Mouse (Mus musculus): ENCODE data around the gene Hnrnpul2. TPM values are rescaled to one million over a fixed set of nuclear protein-coding genes. Genes with fewer than 3 reads are reported as not detected.

The Hnrnpul2 gene
- 44.3 and 44.8 TPM in 2 replicates for total RNA-seq (2012; rRNA removed)
- total RNA-seq (2014; rRNA removed) = 17.8 and 19.7 TPM in 2 replicates
- polyA plus RNA-seq (2012; ENCODE audit: insufficient read length, low read depth) = 81.6 and 94.1 TPM in 2 replicates

- Histone ChIP-seq H3K27me3 (replicated peaks) (no peaks in the 10 kb centered on the region), H3K9ac (ENCODE audit: insufficient read depth, low read depth) (peak within 1 kb of the TSS; percentile 95), H3K79me2 (replicated peaks; ENCODE audit: control insufficient read depth, extremely low read depth, insufficient read depth, poor library complexity, severe bottlenecking) (peaks cover 73% of the 10 kb centered on the region), H3K27ac (ENCODE audit: insufficient read depth, low read depth) (peak within 1 kb of the TSS; percentile 98), H3K4me2 (ENCODE audit: insufficient read depth, low read depth, poor library complexity, severe bottlenecking) (peak within 1 kb of the TSS; percentile 93; the same call in 1 of the 2 replicates), H3K36me3 (replicated peaks in 1 of 2; ENCODE audit: control insufficient read depth in 1 of 2, insufficient read depth in 1 of 2, low read length in 1 of 2) (peaks cover 31 to 47% of the 10 kb centered on the region in 2 experiments), H3K4me3 (replicated peaks in 1 of 3; ENCODE audit: low read depth in 2 of 3, low read length in 2 of 3, poor library complexity in 1 of 3) (peak within 1 kb of the TSS; percentile 96 to 98 (median 96)), H3K9me3 (replicated peaks; ENCODE audit: low read length) (no peaks in the 10 kb centered on the region), H3K4me1 (ENCODE audit: control insufficient read depth in 1 of 2, insufficient read depth in 2 of 2) (peaks cover 10 to 34% of the 10 kb centered on the region in 2 experiments)
- no peak for TF ChIP-seq MAFK (IDR thresholded peaks at IDR 0.05; ENCODE audit: insufficient replicate concordance, low read length)
- TF ChIP-seq MXI1 (IDR thresholded peaks at IDR 0.05; ENCODE audit: low read depth, low read length) = peak; percentile 83
- TF ChIP-seq ELF1 (IDR thresholded peaks at IDR 0.05; ENCODE audit: low read depth, low read length) = peak; percentile 92
- peak; percentile 74; the same call in 1 of the 2 replicates for TF ChIP-seq SIN3A (IDR thresholded peaks at IDR 0.05; ENCODE audit: low read length)
- peak; percentile 59; the same call in 1 of the 2 replicates for TF ChIP-seq UBTF (IDR thresholded peaks at IDR 0.05; ENCODE audit: low read depth, low read length)
- TF ChIP-seq POLR2A (IDR thresholded peaks at IDR 0.05; ENCODE audit: low read depth, low read length) = peak; percentile 95
- no peak for TF ChIP-seq ZC3H11A (IDR thresholded peaks at IDR 0.05; ENCODE audit: low read depth, low read length)
- peak; percentile 71 for TF ChIP-seq HCFC1 (IDR thresholded peaks at IDR 0.05; ENCODE audit: low read depth, low read length)
- TF ChIP-seq TCF12 (IDR thresholded peaks at IDR 0.05; ENCODE audit: low read depth, low read length) = peak; percentile 77; the same call in 1 of the 2 replicates
- peak; percentile 87 for TF ChIP-seq NELFE (IDR thresholded peaks at IDR 0.05; ENCODE audit: low read depth, low read length)
- peak; percentile 14; the same call in 1 of the 2 replicates for TF ChIP-seq IRF4 (IDR thresholded peaks at IDR 0.05; ENCODE audit: low read depth, low read length)
- peak; percentile 35 for TF ChIP-seq BHLHE40 (IDR thresholded peaks at IDR 0.05; ENCODE audit: low read depth, low read length)
- TF ChIP-seq EP300 (IDR thresholded peaks at IDR 0.05; ENCODE audit: low read length) = no peak
- peak; percentile 88 for TF ChIP-seq NRF1 (IDR thresholded peaks at IDR 0.05; ENCODE audit: low read depth, low read length)
- TF ChIP-seq RCOR1 (conservative IDR thresholded peaks at IDR 0.05; ENCODE audit: low read depth, low read length) = no peak
- TF ChIP-seq MAX (IDR thresholded peaks at IDR 0.05; ENCODE audit: low read length) = peak; percentile 70
- TF ChIP-seq MAZ (IDR thresholded peaks at IDR 0.05; ENCODE audit: low read depth, low read length) = peak; percentile 25; the same call in 1 of the 2 replicates
- peak; percentile 95 for TF ChIP-seq ZMIZ1 (IDR thresholded peaks at IDR 0.05; ENCODE audit: low read depth, low read length)
- dilution Hi-C loops (cut with MboI; ENCODE audit: extremely low pct_ligation_motif_present, extremely low pct_unique_long_range_greater_than_20kb, low sequenced_read_pairs) = no loop called here
- peak; percentile 98 for DNase-seq (ENCODE audit: extremely low read depth)
- in situ Hi-C loops (cut with MboI; ENCODE audit: low pct_ligation_motif_present, low pct_unique_long_range_greater_than_20kb, low sequenced_read_pairs) = no loop called here
Measured at GRCm38 (mm10) chr19:8819596-8820423, at the start of gene Hnrnpul2. TSS of gene Hnrnpul2 (plus strand) at chr19:8820010.

Data from CH12.LX (cell line).